Mouse (Mus musculus): ENCODE results near the gene Gm10142.

DNA sequence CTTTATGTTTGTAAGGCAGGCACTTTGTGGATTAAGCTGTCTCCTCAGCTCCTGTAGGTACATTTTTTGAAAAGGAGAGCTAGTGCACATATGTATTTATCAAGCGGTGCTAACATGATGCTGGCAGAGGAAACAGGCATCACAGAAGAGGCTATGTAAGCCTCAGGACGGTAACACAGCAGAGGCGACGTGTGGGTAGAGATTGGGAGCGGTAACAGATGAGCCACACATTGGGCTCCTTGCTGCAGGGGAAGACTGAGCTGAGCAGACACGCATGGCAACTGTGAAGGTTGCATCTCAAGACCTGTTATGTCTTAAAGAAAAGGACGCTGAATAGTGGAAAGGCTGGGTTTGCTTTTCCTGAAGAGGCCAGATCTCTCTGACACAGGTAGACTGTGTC is 32.6 kb upstream of the Gm10142 start:
- no peak for TF ChIP-seq POLR2A (IDR thresholded peaks at IDR 0.05; ENCODE audit: low read depth, low read length)
- TF ChIP-seq CTCF (conservative IDR thresholded peaks at IDR 0.05; ENCODE audit: insufficient read depth, insufficient read length, low read depth, low read length): no peak
